Mouse (Mus musculus) hindbrain, embryonic 16.5 days (tissue): ENCODE measurements at regions not wholly inside any gene's neighbourhood (a gene's known extent, or its start where the extent isn't known, plus 50 kb on each side); places are given as distances from the start of the nearest gene placed in this dataset.
"Not testable (repeated sequence)": the region's sequence is repeated elsewhere in the genome, so short reads cannot be mapped to it uniquely, and the experiment has no call there.

Source experiments
- ATAC-seq: fragments of 200-750 bp; cut with Nextera tagmentation; 2 replicates; pipeline ENCODE4 v1.8.0; 2017; ENCODE audit warnings: moderate TSS enrichment, moderate library complexity
- H3K27ac ChIP-seq: fragments of 300-500 bp; sonication (generic); 2 replicates; pipeline ENCODE4 v1.5.1; 2014; ENCODE audit warnings: low read depth, mild to moderate bottlenecking, control low read depth, low read length, moderate library complexity
- H3K27me3 ChIP-seq: fragments of 300-500 bp; sonication (generic); replicated peaks from 2 replicates; pipeline ENCODE4 v1.6.1; 2014; ENCODE audit warnings: low read length; ENCODE audit not compliant: control insufficient read depth, insufficient read depth
- H3K36me3 ChIP-seq: fragments of 300-500 bp; sonication (generic); 2 replicates; pipeline ENCODE4 v1.6.1; 2014; ENCODE audit warnings: mild to moderate bottlenecking, low read length, moderate library complexity, mixed read lengths; ENCODE audit not compliant: control insufficient read depth, insufficient read depth
- H3K4me1 ChIP-seq: fragments of 300-500 bp; sonication (generic); 2 replicates; pipeline ENCODE4 v1.6.1; 2014; ENCODE audit warnings: low read depth, low read length; ENCODE audit not compliant: control insufficient read depth, insufficient read depth
- H3K4me2 ChIP-seq: fragments of 300-500 bp; sonication (generic); 2 replicates; pipeline ENCODE4 v1.6.1; 2014; ENCODE audit warnings: mild to moderate bottlenecking, low read length, control low read depth, moderate library complexity
- H3K4me3 ChIP-seq: fragments of 300-500 bp; sonication (generic); 2 replicates; pipeline ENCODE4 v1.5.1; 2014; ENCODE audit warnings: mild to moderate bottlenecking, low read length, control low read depth, moderate library complexity
- H3K9ac ChIP-seq: fragments of 300-500 bp; sonication (generic); 2 replicates; pipeline ENCODE4 v1.6.1; 2014; ENCODE audit warnings: low read depth, mild to moderate bottlenecking, control low read depth, low read length, moderate library complexity
- H3K9me3 ChIP-seq: fragments of 300-500 bp; sonication (generic); 2 replicates; pipeline ENCODE4 v1.6.1; 2014; ENCODE audit warnings: mild to moderate bottlenecking, low read length, moderate library complexity; ENCODE audit not compliant: control insufficient read depth
- WGBS: fragments of 180-500 bp; shearing (Covaris S2); extraction: QIAGEN DNeasy Blood & Tissue Kit; methylation state at CpG from one replicate; pipeline ENCODE4 v1.1.7; 2014; 5-methylcytosine and 5-hydroxymethylcytosine counted together

- WGBS, result 67% methylated on average over 3 of the region's 3 CpGs
- H3K36me3 ChIP-seq, result no peaks in the 10 kb centered on the region
- no peak overlapping the region for H3K9ac ChIP-seq
- no peaks in the 10 kb centered on the region for H3K4me1 ChIP-seq
- H3K4me2 ChIP-seq, result no peak overlapping the region
- no peak overlapping the region for H3K27ac ChIP-seq
- 0 out of 2 replicates have a peak, but pooled peaks have one; percentile 42 for ATAC-seq
- no peaks in the 10 kb centered on the region for H3K9me3 ChIP-seq
- no peaks in the 10 kb centered on the region for H3K27me3 ChIP-seq
- H3K4me3 ChIP-seq, result no peak overlapping the region
These were observed 491.6 kb upstream of the Igfbp3 start for GRCm38 (mm10) chr11:7705312-7705764.

GRCm38 (mm10) chr11:7697591-7697990 is 483.9 kb upstream of the Igfbp3 start:
- no peak overlapping the region for H3K4me2 ChIP-seq
- no peak overlapping the region for H3K9ac ChIP-seq
- no peaks in the 10 kb centered on the region for H3K36me3 ChIP-seq
- no peak overlapping the region for H3K4me3 ChIP-seq
- WGBS, result 96% methylated on average over 1 of the region's 1 CpGs
- H3K9me3 ChIP-seq, result no peaks in the 10 kb centered on the region
- no peaks in the 10 kb centered on the region for H3K4me1 ChIP-seq
- H3K27ac ChIP-seq, result no peak overlapping the region
- ATAC-seq, result no peak
- H3K27me3 ChIP-seq, result no peaks in the 10 kb centered on the region

GRCm38 (mm10) chr11:7689701-7690100 is 476.0 kb upstream of the Igfbp3 start:
- not testable (repeated sequence) for H3K4me3 ChIP-seq, ATAC-seq, H3K4me2 ChIP-seq, H3K4me1 ChIP-seq, H3K36me3 ChIP-seq, H3K9me3 ChIP-seq, H3K9ac ChIP-seq, H3K27ac ChIP-seq, H3K27me3 ChIP-seq
- WGBS, result 70% methylated on average over 3 of the region's 3 CpGs

- Histone ChIP-seq H3K9ac (no peak overlapping the region), H3K4me3 (no peak overlapping the region), H3K4me1 (no peaks in the 10 kb centered on the region), H3K9me3 (no peaks in the 10 kb centered on the region), H3K27me3 (no peaks in the 10 kb centered on the region), H3K4me2 (no peak overlapping the region), H3K36me3 (no peaks in the 10 kb centered on the region), H3K27ac (no peak overlapping the region)
- no peak for ATAC-seq
These were observed 459.1 kb upstream of the Igfbp3 start for GRCm38 (mm10) chr11:7672821-7673220.

GRCm38 (mm10) chr11:7630637-7631036 is 416.9 kb upstream of the Igfbp3 start:
- Histone ChIP-seq H3K9ac (no peak overlapping the region), H3K4me1 (no peaks in the 10 kb centered on the region), H3K4me3 (no peak overlapping the region), H3K27me3 (no peaks in the 10 kb centered on the region), H3K4me2 (no peak overlapping the region), H3K27ac (no peak overlapping the region), H3K36me3 (no peaks in the 10 kb centered on the region), H3K9me3 (no peaks in the 10 kb centered on the region)
- ATAC-seq, result no peak

- H3K9me3 ChIP-seq, result no peaks in the 10 kb centered on the region
- H3K27me3 ChIP-seq, result no peaks in the 10 kb centered on the region
- no peak for ATAC-seq
- no peak overlapping the region for H3K4me2 ChIP-seq
- no peaks in the 10 kb centered on the region for H3K36me3 ChIP-seq
- H3K4me1 ChIP-seq, result no peaks in the 10 kb centered on the region
- no peak overlapping the region for H3K4me3 ChIP-seq
- 74% methylated on average over 3 of the region's 3 CpGs for WGBS
- H3K27ac ChIP-seq, result no peak overlapping the region
- no peak overlapping the region for H3K9ac ChIP-seq
These were observed 411.5 kb upstream of the Igfbp3 start for GRCm38 (mm10) chr11:7625256-7625655.

GRCm38 (mm10) chr11:7620320-7620719 is 406.6 kb upstream of the Igfbp3 start:
- Histone ChIP-seq H3K4me1 (no peaks in the 10 kb centered on the region), H3K36me3 (no peaks in the 10 kb centered on the region), H3K27ac (no peak overlapping the region), H3K27me3 (no peaks in the 10 kb centered on the region), H3K4me3 (no peak overlapping the region), H3K9ac (no peak overlapping the region), H3K4me2 (no peak overlapping the region), H3K9me3 (no peaks in the 10 kb centered on the region)
- WGBS, result 77% methylated on average over 6 of the region's 6 CpGs
- ATAC-seq, result no peak

- H3K4me1 ChIP-seq, result no peaks in the 10 kb centered on the region
- no peak overlapping the region for H3K4me3 ChIP-seq
- H3K27ac ChIP-seq, result no peak overlapping the region
- H3K9ac ChIP-seq, result no peak overlapping the region
- no peaks in the 10 kb centered on the region for H3K27me3 ChIP-seq
- no peak overlapping the region for H3K4me2 ChIP-seq
- no peaks in the 10 kb centered on the region for H3K9me3 ChIP-seq
- H3K36me3 ChIP-seq, result no peaks in the 10 kb centered on the region
- 80% methylated on average over 2 of the region's 2 CpGs for WGBS
- no peak for ATAC-seq
These were observed 397.0 kb upstream of the Igfbp3 start for GRCm38 (mm10) chr11:7610752-7611151.

- H3K9me3 ChIP-seq, result no peaks in the 10 kb centered on the region
- ATAC-seq, result no peak
- H3K9ac ChIP-seq, result no peak overlapping the region
- no peak overlapping the region for H3K4me3 ChIP-seq
- H3K36me3 ChIP-seq, result no peaks in the 10 kb centered on the region
- H3K4me2 ChIP-seq, result no peak overlapping the region
- H3K4me1 ChIP-seq, result no peaks in the 10 kb centered on the region
- H3K27ac ChIP-seq, result no peak overlapping the region
- H3K27me3 ChIP-seq, result no peaks in the 10 kb centered on the region
These were observed 396.2 kb upstream of the Igfbp3 start for GRCm38 (mm10) chr11:7609921-7610320.

- Histone ChIP-seq H3K27me3 (no peaks in the 10 kb centered on the region), H3K4me3 (no peak overlapping the region), H3K9me3 (no peaks in the 10 kb centered on the region), H3K4me1 (no peaks in the 10 kb centered on the region), H3K9ac (no peak overlapping the region), H3K27ac (no peak overlapping the region), H3K36me3 (no peaks in the 10 kb centered on the region), H3K4me2 (no peak overlapping the region)
- no peak for ATAC-seq
- whole genome bisulfite sequencing, result 88% methylated on average over 7 of the region's 7 CpGs
These were observed 392.9 kb upstream of the Igfbp3 start for GRCm38 (mm10) chr11:7606652-7607051.
